Mouse (Mus musculus): Measurements from ENCODE around the gene Ttc36.

The Ttc36 gene

DNA sequence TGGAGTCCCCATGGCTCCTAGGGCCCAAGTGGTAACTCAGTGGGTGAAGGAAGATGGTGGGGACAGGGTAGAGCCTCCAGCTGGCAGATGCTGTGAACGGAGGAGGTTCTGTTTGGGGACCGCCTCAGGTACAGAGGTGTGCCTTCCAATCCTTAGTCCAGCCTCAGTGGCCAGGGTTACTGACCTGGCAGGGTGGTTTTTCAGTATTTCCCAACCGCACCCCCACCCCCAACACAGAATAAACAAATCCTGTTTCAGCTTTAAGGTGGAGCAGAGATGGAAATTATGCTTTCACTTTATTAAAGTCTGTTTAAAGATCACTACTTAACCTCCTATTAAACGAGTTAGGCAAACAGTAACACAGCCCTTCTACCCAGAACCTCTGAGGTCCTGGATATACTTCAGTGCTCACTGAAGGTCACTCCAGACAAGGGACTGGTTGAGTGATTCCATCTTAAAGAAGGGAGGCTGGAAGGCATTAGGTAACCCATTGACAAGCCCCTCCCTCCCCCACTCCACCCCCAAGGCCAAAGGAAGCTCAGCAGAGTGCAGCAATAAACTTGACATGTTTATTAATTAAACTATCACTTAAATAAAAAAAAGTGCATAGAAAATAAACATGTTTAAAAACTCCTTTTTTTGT lies at the start of gene Ttc36:
Gene Ttc36 (minus strand): TSS at position 265 of the 643 bp plus-strand sequence.
- no peak for DNase-seq (ENCODE audit: low spot score in 2 of 2)

DNA sequence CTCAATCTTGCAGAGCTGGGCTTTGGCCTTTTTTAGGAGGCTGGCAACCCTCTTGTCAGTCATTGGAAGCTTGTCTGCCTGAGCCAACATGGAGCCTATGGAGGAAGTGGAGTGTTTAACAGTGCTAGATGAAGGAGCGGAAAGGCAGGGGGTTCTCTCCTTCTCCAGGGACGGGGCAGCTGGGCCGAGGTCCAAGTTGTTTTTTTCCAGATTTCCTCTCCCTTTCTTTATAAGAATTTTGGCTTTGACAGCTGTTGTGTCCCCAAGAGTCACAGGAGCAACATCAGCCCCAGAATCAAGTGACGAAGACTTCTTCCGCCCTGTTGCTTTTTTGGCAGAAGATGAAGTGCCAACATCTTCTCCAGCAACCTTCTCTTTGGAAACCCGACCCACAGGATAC lies 44.6 kb upstream of the Ttc36 start:
- no peak for DNase-seq (ENCODE audit: low spot score in 2 of 2)

DNA sequence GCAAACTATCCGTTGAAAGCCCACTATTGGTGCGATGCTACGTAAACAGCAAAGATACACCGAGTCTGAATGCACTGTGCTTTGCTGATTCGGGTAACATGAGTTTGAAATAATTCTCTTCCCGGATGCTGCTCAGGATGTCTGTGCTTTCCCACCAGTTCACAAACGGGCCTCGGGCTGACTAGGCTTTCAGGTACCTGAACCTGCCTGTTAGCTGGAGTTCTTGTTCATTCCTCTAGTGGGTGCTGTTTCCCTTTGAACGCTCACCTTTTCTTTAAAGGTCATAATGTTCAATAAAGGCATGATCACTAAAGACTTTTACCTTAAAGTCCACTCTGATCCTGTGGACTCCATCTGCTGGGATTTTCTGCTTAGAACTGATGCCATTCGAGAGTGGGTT lies 38.4 kb upstream of the Ttc36 start:
- DNase-seq (ENCODE audit: low spot score in 2 of 2): peak; percentile 45 to 55

DNA sequence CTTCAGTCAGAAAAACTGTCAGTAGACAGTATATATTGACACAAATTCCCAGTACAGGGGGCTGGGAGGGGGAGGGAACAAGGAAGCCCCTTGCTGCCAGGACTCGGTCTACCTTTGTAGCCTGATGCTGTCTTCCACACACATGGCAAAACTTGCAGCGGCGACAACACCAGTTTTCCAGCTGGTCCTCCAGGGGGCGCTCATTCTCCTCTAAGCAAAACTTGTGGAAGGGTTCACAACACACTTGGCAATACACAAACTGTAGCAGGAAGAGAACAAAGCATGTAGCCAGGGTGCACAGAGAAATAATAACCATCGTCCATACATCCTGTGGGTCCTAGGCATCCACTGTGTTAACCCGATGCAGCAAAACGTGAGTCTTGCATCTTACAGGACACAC lies 33.6 kb upstream of the Ttc36 start:
- DNase-seq (ENCODE audit: low spot score in 2 of 2): peak; percentile 64 to 79

DNA sequence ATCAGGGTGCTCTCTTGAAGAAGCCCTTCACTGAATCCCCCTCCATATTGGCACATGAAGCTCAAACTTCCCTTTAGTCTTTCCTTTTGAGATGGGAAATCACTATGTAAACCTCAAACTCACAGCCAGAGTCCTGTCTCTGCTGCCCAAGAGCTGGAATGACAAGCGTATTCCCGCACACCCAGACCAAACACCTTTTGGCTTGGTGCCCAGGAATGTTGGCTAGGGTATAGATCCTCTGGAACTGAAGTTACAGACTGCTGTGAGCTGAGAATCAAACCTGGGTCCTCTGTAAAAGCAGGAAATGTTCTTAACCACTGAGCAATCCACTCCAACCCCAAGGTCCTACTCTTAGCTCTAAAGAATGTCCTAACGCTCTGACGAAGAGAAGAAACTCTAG lies 29.5 kb upstream of the Ttc36 start:
- DNase-seq (ENCODE audit: low spot score in 2 of 2): no peak

DNA sequence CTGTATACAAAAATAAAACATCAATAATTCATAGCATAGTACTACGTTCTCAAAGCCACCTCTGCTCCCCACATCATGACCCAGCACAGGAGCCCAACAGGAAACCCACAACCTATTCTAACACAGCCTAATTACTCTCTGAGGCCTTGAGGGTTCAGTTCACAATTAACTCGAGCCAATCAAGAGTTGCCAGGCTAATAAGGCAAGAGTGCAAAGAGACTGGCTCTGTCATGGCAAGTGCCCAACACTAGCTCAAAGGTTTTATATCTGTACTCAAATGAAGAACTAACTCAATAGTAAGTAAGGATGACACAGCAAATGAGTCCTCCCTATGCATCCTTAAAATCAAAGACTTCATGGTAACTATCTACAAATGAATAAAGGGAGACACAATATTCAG lies 27.6 kb upstream of the Ttc36 start:
- no peak for DNase-seq (ENCODE audit: low spot score in 2 of 2)

DNA sequence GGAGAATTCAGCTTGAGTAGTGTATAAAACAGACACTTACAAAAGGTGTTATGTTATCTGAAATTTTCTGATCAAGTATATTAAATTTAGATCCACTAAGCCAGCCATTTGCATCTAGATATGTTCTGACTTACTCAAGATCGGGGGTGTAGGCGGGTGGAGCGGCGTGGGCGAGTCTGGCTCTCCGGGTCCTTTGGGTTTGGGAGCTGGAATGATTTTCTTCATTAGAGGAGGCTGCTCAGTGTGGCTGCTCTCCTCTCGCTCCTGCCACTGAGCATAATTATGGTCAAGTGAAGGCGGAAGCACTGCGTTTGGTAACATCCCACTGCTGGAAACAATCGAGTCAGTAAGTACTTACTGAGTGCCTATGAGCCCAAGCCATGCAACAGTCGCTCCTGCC lies 26.1 kb upstream of the Ttc36 start:
- DNase-seq (ENCODE audit: low spot score in 2 of 2): no peak

DNA sequence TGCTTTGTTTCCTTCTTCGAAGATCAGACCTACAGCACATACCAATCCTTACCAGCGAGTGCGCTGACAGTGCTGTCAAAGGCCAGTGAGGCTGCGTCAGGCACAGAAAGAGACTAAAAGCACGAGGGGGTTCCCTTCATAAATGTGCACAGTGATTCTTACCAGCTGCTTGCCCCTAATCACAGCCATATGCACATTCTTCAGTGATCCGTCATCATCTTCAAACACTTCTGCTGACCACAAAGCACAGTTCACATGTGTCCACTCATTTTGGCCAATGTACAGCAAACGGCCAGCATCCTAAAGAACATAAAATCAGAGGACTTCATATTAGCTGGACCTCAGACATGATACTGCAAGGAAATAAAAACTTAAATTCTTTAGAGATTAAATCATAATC lies 23.8 kb upstream of the Ttc36 start:
- DNase-seq (ENCODE audit: low spot score in 2 of 2): no peak

DNA sequence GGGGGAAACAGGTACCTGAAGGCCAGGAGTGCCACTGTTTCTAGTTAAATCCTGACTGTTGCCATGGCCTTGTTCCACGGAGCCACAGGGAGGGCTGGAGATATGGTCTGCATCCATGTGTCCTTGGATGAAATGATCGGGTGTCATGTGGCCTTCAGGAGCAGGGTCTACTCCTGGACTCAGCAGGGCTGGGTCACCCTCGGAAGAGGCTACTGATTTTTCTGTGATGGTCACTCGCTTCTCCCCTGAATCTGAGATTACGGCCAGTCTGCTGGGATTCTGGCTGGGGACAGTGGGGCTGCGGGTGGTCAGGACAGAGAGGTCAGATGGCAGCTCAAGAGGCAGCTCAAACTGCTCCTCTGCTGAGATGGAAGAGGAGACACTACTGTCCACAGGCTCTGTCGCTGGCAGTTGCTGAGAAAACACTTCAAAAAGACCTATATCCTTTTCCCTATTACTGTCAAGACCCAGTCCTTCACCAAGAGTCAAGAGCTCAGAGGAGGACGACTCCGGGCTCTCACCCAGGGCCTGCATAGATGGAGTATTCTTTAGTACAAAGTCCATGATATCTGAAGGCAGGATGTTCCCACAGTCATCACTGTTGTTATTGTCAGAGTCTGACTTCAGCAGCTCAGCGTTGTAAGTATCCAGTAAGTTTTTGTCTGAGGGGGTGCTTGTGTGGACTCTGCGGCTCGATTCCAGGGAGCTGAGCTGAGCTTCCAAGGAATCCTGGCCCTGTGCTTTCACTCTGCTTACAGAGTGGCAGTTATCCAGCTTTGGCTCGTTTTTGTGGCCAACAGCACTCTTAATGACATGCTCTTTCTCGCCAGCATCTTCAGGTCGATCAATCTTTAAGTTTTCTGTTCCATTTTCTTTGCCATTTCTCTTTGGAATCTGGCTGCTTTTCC lies 17.3 kb upstream of the Ttc36 start:
- DNase-seq (ENCODE audit: low spot score in 2 of 2): no peak

DNA sequence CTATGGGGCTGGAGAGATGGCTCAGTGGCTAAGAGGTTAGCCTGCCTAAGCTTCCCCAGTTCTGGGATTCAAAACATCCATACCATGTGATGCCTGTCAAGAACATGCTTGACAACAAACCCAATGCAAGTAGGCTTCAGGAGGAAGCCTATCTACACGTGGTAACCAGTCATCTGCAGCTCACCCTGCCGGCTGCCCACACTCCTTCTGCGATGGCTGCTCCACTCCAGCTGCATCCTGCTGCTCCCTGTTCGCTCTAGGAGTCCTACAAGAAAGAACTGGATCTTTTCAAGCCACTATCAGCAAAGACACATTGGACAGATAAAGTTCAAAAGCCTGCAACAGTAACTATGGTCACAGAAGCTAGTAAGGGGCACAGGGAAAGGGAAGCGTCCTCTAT lies 14.7 kb upstream of the Ttc36 start:
- no peak for DNase-seq (ENCODE audit: low spot score in 2 of 2)

DNA sequence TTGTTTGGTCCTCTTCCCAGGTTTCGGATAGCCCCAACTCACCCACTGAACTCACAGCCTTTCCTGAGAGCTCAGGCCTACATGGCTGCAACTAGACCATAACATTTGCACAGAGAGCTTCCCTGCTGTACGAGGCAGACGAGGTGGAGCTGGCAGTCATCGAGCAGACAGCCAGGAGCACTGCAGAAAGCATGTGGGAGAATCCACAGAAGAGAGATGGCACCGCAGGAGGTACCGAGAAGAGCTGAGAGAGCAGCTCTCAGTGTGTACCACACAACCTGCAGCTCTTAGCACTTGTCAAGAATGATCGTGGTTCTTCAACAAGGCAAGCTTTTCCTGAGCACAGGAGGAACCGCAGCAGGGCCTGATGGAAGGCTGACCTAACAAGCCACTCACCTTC lies 11.3 kb upstream of the Ttc36 start:
- no peak for DNase-seq (ENCODE audit: low spot score in 2 of 2)

DNA sequence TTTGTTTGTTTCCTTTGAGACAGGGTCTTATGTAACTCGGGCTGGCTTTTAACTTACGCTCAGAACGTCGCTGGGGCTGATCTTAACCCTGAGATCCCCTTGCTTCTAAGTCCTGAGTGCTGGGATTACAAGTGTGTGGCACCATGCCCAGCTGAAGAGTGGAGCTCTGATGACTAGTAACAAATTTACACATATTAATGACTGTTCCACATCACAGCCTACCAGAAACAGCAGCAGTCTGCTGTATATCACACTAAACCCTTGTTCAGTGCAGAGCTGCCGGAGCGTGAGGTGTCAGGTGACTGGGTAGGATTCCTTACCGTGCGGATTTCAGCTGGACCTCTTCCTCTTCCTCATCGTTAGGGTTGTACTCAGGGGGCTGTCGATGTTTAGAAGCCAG lies 7.4 kb upstream of the Ttc36 start:
- DNase-seq (ENCODE audit: low spot score in 2 of 2): no peak

DNA sequence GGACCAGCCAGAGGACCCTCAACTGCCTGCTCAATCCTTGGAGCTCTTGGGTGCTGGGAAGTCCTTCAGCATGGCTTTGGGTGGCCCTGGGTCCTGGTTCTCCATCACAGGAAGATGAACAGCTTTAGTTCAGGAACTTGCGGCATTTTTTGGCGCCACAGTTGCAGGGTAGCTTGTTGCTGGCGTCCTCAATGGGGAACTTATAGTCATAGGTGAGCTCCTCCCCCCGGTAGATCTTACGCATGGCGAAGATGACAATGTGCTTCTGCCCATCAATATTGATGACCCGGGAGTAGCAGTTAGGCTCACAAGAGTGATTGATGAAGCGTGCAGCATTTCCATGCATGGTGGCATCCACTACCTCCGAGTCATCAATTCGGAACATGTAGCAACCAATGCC lies 4.9 kb upstream of the Ttc36 start:
- DNase-seq (ENCODE audit: low spot score in 2 of 2): no peak

DNA sequence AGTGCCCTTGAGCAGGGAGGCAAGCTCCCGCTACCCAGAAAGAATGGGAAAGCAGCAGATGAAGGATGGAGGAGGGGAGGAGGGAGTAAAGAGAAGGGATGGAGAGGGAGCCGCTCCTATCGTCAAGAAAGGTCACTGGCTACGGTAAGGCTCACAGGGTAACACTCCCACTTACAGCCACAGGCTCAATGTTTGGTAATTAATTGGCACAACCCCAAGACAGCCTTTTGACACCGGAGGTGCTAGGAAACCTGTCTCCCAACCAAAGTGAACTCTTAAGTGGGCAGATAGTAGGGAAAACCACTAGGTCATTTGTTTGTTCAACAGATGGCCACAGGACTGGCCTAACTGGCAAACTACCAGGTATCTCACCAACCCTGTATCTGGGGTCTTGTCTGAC lies 4.3 kb upstream of the Ttc36 start:
- no peak for DNase-seq (ENCODE audit: low spot score in 2 of 2)

DNA sequence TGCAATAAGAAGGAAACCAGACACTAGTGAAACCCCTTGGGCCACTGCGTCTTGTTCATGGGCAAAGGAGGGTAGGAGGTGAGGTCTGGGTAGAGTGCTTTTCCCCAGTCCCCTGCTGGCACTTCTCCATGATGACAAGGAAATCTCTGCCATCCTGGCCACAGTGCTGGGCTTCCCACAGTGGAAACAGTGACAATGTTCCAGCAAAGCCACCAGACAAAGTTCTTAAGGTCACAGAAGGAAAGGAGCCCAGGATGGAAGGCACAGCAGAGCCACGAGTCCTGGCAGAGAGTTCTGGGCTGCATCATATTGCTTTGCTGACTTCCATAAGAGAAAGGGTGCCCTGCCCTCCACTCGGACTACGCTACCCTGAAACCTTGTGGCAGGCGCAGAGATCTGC lies 2.7 kb upstream of the Ttc36 start:
- DNase-seq (ENCODE audit: low spot score in 2 of 2): no peak

DNA sequence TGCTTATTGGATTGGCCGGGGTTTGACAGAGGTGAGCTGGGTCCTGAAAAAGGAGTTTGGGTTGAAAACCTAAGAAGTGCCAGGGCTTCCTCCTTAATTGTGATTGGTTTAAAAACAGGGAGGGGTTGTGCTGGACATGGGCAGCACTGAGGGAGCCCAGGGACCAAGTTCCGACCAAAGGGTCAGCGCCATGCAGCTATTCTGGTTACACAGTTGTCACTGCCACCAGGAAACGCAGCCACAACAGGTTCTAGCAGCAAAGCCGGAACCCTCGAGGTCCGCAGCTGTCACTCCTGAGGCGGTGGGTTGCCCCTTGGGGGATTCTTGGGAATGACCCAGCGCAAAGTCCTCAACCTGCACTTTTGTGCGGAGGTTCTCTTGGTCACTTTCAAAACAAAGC lies 1.8 kb upstream of the Ttc36 start:
- no peak for DNase-seq (ENCODE audit: low spot score in 2 of 2)

DNA sequence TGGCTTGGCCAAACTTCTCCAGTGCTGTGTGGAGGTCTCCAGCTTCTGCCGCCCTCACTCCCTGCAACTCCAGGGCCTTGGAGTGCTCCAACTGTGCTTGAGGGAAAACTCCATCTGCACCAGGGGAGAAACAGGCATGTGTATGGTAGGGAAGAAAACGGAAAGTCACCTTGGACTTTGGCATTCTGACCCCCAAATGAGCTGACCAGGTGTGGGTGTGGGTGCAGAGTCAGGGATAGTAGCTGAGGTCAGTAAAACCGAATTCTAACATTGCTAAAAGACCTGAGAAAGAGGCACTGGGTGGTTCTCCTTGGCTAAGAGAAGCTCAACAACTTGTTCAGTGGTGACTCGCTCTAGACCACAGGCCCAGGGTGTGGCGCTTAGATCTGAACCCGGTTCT lies 1.2 kb downstream of the Ttc36 start:
- DNase-seq (ENCODE audit: low spot score in 2 of 2): no peak

DNA sequence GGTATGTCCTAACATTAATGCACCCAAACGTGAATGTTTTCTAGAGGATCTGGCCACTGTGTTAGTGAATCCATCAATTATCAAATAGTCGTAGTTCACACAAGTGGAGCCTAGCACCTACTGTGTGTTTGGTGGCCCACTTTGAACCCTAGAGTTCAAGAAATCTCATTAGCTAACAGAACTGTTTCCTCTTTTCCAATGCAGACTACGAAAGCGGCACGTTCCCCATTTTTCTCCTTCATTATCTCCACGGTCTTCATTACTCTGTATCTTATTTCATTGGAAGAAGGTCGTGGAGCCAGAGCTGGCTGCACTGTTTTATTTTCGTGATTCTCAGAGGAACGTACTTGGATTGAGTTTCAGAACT lies 2.9 kb downstream of the Ttc36 start:
- no peak for DNase-seq (ENCODE audit: low spot score in 2 of 2)

DNA sequence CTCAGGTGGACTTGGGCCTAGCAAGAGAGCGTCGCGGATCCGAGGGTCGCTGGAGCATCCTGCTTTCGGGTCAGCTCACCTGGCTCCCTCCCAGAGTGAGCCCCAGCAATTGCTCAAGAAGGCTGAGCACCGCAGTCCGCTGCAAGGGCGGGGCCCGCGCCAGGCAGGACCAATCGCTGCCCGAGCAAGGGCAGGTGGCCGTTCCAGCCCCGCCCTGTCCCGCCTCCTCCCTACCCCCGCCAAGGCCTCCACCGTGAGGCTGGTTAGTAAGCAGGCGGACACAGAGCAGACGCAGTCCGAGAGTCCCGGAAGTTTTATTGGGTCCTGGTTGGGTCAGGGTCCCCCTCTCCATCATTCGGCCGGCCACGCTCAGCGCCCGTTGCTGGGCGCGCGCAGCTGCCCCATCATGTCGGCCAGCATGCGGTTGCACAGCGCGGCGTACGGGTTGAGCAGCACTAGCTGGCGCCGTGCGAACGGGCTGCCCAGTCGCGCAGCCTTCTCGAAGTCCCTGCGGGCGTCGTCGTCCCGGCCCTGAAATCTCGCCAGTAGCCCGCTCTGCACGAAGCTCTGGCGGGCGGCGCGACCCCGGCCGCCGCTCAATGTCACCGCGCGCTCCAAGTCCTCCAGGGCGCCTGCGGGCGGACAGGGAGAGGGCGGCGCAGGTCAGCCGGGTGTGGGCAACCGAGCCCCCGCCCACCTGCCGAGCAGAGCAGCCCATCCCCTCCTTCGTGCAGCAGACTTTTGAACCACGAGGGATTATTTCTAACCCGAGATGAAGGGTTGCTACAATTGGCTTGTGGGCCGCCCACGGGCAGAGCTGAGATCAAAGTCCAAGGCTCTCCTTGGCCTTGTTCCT lies 3.5 kb downstream of the Ttc36 start, which contains the start of gene Tmem25:
Gene Tmem25 (minus strand): TSS at position 206 of the 856 bp plus-strand sequence.
- peak; percentile 50 to 51 for DNase-seq (ENCODE audit: low spot score in 2 of 2)

DNA sequence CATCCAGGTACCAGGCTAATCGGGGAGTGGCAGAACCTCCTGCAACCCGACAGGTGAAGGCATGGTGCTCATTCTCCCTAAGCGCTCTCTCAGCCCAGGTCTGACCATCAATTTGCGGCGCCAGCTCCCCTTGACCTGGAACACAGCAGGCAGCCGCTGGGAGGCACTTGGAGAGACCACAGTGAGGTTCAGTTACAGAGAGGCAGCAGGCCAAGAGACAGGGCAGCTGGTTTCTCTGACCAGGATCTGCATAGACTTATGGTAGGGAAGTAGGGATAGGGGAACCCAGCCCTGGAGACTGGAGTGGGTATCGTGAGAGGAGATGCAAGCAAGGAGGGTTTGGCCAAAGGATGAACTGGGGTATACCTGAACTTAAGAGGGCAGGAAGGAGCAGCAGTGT lies 4.6 kb downstream of the Ttc36 start:
- DNase-seq (ENCODE audit: low spot score in 2 of 2): no peak

DNA sequence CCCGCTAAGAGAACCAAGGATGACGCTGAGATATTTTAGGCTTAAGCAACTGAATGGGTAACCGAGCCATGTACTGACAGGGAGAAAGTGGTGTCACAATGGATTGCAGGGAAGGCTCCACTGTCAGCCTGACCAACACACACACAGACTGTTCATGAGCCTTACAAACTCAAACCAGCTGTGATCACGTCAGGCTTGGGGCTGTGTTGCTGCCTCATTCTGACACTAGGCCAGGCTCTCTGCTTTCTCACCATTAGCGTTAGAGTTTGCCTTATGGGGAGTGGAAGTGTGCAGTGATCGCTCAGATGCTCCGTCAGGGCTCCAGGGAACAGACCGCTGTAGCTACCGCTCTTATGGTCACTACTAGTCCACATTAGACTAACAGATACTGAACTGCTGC lies 10.0 kb downstream of the Ttc36 start:
- DNase-seq (ENCODE audit: low spot score in 2 of 2): no peak

Data from natural killer cell, adult 2 months (primary cell).